Mouse (Mus musculus): Measurements from ENCODE around the gene Ptprn2. TPM values are rescaled to one million over a fixed set of nuclear protein-coding genes. Genes with fewer than 3 reads are reported as not detected.
A peak's percentile ranks its signal among the peaks of the same experiment; 100 is the strongest.

Gene Ptprn2
- total RNA-seq, 4 experiments from 2014 or later, result 314 to 341 (median 329) TPM

DNA sequence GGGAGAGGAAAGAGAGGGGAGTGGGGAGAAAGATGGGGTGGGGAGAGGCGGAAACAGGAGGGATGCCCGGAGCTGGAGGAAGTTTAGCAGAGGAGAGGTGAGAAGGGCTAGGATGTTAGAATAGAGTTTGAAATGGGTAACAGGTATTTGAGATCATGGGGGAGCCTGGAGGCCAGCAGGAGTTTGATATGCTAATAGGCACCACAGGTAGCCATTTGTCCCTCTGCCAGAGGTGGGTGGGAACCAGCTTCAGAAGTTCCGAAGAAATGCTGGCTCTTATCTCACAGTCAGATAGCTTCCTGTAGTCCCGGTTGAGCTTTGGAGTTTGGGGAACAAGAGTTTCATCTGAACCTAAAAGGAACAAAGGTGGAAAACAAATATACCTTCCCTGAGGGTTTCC lies 155.4 kb downstream of the Ptprn2 start:
- DNase-seq (ENCODE audit: low spot score in 2 of 2), result no peak

GRCm38 (mm10) chr12:116641339-116642190 lies 156.0 kb downstream of the Ptprn2 start:
- no peak for DNase-seq (ENCODE audit: low spot score in 2 of 2)

GRCm38 (mm10) chr12:116642191-116642549 lies 156.7 kb downstream of the Ptprn2 start:
- DNase-seq (ENCODE audit: low spot score in 2 of 2), result no peak

DNA sequence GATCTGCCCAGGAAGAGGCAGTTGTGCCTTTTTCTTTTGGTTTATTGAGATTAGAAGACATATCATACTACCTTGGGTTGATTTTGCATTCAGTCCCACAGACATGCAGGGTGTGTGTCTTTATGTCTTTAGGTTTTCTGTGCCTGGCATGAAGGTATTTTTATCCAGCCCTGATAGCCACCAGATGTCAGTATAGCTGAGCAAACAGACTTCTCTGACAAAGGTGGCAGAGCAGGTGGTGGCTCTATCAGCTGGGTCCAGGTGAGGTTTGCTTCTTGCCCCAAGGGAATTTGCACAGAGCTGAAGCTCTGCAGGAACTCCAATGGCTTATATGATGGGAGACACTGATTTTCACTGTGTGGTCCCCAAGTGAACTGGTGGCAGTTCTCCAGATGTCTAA lies 161.3 kb downstream of the Ptprn2 start:
- no peak for DNase-seq (ENCODE audit: low spot score in 2 of 2)

GRCm38 (mm10) chr12:116648584-116649206 lies 163.2 kb downstream of the Ptprn2 start:
- peak in 1 of 2 experiments; percentile 46 for DNase-seq (ENCODE audit: low spot score in 2 of 2)

DNA sequence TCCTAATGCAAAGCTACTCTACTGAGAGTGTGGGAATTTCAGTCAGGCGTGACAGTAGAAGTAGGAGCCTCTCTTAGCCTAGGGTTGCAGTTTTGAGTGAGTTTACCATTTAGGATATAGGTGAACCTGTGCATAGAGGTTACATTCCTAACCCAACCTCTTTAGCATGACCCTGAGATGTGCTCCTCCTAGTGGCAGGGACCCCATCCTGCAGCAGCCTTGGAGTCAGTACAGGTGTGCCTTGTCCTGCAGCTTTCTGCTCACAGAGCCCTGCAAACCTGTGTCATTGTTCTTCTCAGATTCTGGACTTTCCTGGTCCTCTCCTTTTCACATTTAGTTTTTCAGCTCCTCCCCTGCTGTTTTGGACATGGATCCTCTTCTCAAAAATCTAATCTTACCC lies 168.2 kb downstream of the Ptprn2 start:
- no peak for DNase-seq (ENCODE audit: low spot score in 2 of 2)

DNA sequence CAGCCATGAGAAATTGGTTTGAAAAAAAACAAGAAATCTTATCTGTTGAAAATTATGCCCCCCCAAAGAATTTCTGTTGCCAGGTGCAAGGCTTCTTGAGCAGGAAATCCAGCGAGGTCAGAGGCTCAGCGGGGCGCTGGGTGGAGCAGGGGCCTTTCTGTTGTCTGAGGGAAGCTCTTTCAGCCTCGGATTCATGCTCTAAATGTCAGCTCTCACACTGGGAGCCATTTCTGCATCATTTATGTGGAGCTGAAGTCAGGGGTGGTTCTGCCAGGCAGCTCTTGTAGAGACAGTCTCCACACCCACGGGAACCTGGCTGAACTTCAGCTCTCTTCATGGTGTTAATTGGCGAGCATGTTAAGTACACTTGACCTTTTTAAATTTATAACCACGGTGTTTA lies 174.6 kb downstream of the Ptprn2 start:
- DNase-seq (ENCODE audit: low spot score in 2 of 2), result peak in 1 of 2 experiments; percentile 73

GRCm38 (mm10) chr12:116661018-116661417 lies 175.5 kb downstream of the Ptprn2 start:
- DNase-seq (ENCODE audit: low spot score in 2 of 2), result no peak

DNA sequence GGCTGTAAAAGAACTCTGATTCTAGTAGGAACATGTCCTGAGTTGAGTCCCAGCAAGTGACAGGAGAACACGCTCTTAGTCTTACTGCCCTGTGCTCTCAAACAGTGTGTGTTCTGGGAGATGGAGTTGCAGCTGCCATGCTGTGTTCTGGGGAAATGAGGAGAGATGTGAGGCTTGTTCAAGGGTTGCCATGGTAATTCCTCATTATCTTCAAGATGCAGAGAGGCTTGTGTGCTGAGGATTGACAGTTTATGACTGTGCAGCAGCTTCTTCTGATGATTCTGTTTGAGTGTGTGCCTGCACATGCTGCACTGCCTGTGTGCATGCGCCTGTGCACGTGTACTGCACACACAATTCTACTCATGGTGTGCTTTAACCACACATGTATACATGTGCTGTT lies 192.2 kb downstream of the Ptprn2 start:
- DNase-seq (ENCODE audit: low spot score in 2 of 2), result peak in 1 of 2 experiments; percentile 58

- DNase-seq (ENCODE audit: low spot score in 2 of 2), result no peak
These were observed 204.3 kb downstream of the Ptprn2 start for GRCm38 (mm10) chr12:116689832-116690231.

GRCm38 (mm10) chr12:116709535-116709934 lies 224.0 kb downstream of the Ptprn2 start:
- peak in 1 of 2 experiments; percentile 2 for DNase-seq (ENCODE audit: low spot score in 2 of 2)

DNA sequence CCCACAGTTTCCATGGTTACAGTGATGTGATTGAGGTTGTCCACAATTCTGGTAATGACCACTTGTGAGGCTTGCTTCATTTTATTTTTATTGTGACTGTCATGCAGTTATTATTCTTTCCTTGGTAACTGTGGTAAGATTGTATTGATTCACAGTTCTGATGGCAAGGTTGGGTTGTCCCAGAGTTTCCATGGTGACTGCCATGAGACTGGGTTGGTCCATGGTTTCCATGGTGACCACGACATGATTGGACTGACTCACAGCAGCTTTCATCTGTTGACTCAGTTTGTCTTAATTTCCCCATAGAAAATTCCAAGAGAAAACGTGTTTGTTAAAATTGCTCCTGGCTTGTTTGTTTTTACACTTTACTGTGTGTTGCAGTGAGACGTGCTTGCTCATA lies 225.2 kb downstream of the Ptprn2 start:
- DNase-seq (ENCODE audit: low spot score in 2 of 2), result no peak

DNA sequence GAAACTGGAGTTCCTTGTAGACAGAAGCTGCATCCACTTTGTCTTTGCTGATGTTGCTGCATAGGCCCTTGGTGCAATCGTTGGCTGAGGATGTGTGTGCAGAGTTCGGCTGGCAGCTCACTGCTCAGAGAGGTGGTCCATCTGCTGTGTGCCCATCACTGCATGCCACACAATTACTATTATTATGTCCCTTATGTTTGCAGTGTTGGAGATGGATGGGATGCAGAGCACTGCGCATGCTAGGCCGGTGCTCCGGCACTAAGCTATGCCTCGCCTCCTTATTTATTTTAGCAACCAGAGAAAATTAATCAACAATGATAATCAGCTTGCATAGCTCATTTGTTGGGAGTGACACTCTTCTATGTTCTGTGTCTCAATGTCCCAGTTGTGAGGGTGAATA lies 225.6 kb downstream of the Ptprn2 start:
- no peak for DNase-seq (ENCODE audit: low spot score in 2 of 2)

DNA sequence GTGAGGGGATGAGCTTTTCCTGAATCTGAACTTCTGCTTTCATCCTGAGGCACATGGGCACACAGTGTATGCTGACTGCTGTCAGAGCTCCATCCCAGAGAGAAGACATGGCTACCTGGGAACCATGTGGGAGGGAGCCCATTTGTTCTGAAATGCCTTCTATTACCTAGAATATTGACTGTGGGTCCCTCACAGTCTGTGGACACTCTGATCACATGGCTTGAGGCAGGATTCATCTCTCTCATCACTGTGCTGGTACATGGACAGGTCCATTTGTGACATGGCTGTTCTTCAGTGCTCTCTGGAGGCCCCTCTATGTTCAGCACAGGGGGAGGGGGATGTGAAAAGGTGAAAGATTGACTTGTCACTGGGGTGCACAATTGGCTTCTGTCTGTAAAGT lies 227.6 kb downstream of the Ptprn2 start:
- no peak for DNase-seq (ENCODE audit: low spot score in 2 of 2)

DNA sequence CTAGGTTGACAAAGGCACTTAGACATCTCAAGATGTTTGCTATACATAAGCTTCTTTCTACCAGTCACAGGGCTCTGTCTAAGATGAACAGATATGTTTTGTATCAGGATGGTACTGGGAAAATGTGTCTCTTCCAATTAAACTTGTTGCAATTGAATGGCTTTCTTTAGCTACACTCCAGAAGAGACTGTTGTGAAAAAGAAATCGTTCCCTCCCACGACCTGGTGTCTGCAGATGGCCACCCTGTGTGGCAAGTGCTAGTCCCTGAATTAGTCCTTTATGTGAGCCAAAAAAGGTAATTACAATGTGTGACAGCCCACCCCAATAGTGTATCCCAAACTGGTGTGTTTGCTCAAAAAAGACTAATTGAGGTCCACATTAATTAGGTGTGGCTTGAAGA lies 235.5 kb downstream of the Ptprn2 start:
- DNase-seq (ENCODE audit: low spot score in 2 of 2), result peak in 1 of 2 experiments; percentile 47

- no peak for DNase-seq (ENCODE audit: low spot score in 2 of 2)
These were observed 254.6 kb downstream of the Ptprn2 start for GRCm38 (mm10) chr12:116740141-116740540.

- no peak for DNase-seq (ENCODE audit: low spot score in 2 of 2)
These were observed 255.8 kb downstream of the Ptprn2 start for GRCm38 (mm10) chr12:116741300-116741699.

- DNase-seq (ENCODE audit: low spot score in 2 of 2), result peak in 1 of 2 experiments; percentile 45
These were observed 260.9 kb downstream of the Ptprn2 start for GRCm38 (mm10) chr12:116746401-116746800.

DNA sequence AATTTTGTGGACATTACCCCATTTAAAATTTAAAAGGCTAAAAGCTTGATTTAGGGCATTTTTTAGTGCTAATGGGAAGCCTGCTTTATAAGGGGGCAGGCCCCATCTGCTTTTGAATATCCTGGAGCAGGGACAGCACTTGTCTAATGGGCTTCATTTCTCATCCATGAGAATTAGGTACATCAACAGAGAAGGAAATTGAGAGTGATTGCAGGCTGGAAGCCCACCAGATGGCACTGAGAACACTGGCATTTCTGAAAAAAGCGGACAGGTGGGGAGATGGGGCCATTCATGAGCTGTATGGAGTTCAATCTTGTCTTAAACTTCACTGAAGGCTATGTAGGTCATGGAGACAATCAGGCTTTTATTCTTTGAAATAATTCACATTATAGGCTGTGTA lies 267.3 kb downstream of the Ptprn2 start:
- DNase-seq (ENCODE audit: low spot score in 2 of 2), result no peak

- DNase-seq (ENCODE audit: low spot score in 2 of 2), result no peak
These were observed 278.4 kb downstream of the Ptprn2 start for GRCm38 (mm10) chr12:116763961-116764360.

- DNase-seq (ENCODE audit: low spot score in 2 of 2), result no peak
These were observed 285.4 kb downstream of the Ptprn2 start for GRCm38 (mm10) chr12:116770911-116771310.

GRCm38 (mm10) chr12:116771493-116771892 lies 286.0 kb downstream of the Ptprn2 start:
- DNase-seq (ENCODE audit: low spot score in 2 of 2), result no peak

DNA sequence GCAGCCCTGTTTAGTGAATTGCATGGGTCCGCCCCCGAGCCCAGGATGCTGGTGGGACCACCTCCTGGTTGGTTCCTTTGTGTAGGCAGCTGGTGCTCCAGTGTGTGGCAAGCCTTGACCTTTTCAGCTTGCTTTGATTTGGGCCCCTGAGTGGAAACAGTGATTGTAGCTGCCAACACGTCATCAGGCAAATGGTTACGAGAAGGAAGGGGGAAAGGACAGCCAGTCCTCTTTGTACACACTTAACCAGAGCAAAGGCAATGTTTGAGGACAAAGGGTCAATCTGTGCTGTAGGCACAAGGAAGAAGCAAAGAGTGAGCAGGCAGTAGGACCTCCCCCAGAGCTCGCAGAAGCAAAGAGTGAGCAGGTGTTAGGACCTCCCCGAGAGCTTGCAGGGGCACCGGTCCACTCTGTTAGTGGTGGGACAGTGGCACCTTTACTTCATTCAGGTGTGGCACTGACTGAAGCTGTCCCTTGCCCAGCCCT lies 286.6 kb downstream of the Ptprn2 start:
- no peak for DNase-seq (ENCODE audit: low spot score in 2 of 2)
